Mouse (Mus musculus) megakaryocyte, adult 5-6 weeks (primary cell): ENCODE measurements around the gene Mrpl2. TPM values are rescaled to one million over a fixed set of nuclear protein-coding genes. Genes with fewer than 3 reads are reported as not detected.

Experiments used
- ATAC-seq: 2 replicates; pipeline ENCODE4 v1.8.0; 2016; ENCODE audit warnings: mild to moderate bottlenecking, inconsistent platforms; ENCODE audit not compliant: poor library complexity, severe bottlenecking
- total RNA-seq, 2 experiments: library from RNA; stranded (forward) in 1 of 2; stranded (reverse) in 1 of 2; fragments of 153-499, 151-499 nt in 1 of 2; fragments of 221-1000, 200-1000 nt in 1 of 2; gene quantifications; 2 replicates each; pipeline versions ENCODE4 v1.2.3 to v1.2.4; 2015 to 2017

Mrpl2 gene
- total RNA-seq, 2 experiments from 2014 or later: 46.2 to 53.9 TPM

GRCm38 (mm10) chr17:46699245-46699644 lies 53.2 kb downstream of the Mrpl2 start:
- no peak for ATAC-seq

Other genes starting within 250 kb of the Mrpl2 start
- not detected in 2 replicates for gene Crip3, start 217.3 kb upstream of the Mrpl2 start, total RNA-seq (2015)
- not detected in 2 replicates for gene Crip3, start 217.3 kb upstream of the Mrpl2 start, total RNA-seq (2017)
- gene Slc22a7, start 207.8 kb upstream of the Mrpl2 start, total RNA-seq (2015): not detected in 2 replicates
- gene Slc22a7, start 207.8 kb upstream of the Mrpl2 start, total RNA-seq (2017): not detected in 2 replicates
- gene Ttbk1, start 158.6 kb upstream of the Mrpl2 start, total RNA-seq (2015): not detected in 2 replicates
- gene Ttbk1, start 158.6 kb upstream of the Mrpl2 start, total RNA-seq (2017): 0.04 TPM in 1 of 2 replicates, not detected in the other
- 10.1 and 10.4 TPM in 2 replicates for gene Dnph1, start 149.5 kb upstream of the Mrpl2 start, total RNA-seq (2015)
- 4.3 and 5.9 TPM in 2 replicates for gene Dnph1, start 149.5 kb upstream of the Mrpl2 start, total RNA-seq (2017)
- gene Cul9, start 99.8 kb upstream of the Mrpl2 start, total RNA-seq (2015): 2.7 and 4.3 TPM in 2 replicates
- 1.7 and 4.4 TPM in 2 replicates for gene Cul9, start 99.8 kb upstream of the Mrpl2 start, total RNA-seq (2017)
- gene Srf, start 90.1 kb upstream of the Mrpl2 start, total RNA-seq (2015): 28.5 and 34.0 TPM in 2 replicates
- 23.7 and 36.3 TPM in 2 replicates for gene Srf, start 90.1 kb upstream of the Mrpl2 start, total RNA-seq (2017)
- not detected in 2 replicates for gene Ptk7, start 16.7 kb upstream of the Mrpl2 start, total RNA-seq (2015)
- 0.07 and 0.16 TPM in 2 replicates for gene Ptk7, start 16.7 kb upstream of the Mrpl2 start, total RNA-seq (2017)
- gene Klc4, start 207 bp upstream of the Mrpl2 start, total RNA-seq (2015): 3.5 and 4.9 TPM in 2 replicates
- gene Klc4, start 207 bp upstream of the Mrpl2 start, total RNA-seq (2017): 13.1 and 15.0 TPM in 2 replicates
- gene Cul7, start 4.1 kb downstream of the Mrpl2 start, total RNA-seq (2015): 1.7 and 1.9 TPM in 2 replicates
- 1.9 and 2.4 TPM in 2 replicates for gene Cul7, start 4.1 kb downstream of the Mrpl2 start, total RNA-seq (2017)
- 9.6 and 10.6 TPM in 2 replicates for gene Rrp36, start 28.1 kb downstream of the Mrpl2 start, total RNA-seq (2015)
- gene Rrp36, start 28.1 kb downstream of the Mrpl2 start, total RNA-seq (2017): 62.2 and 75.0 TPM in 2 replicates
- gene Mea1, start 32.6 kb downstream of the Mrpl2 start, total RNA-seq (2015): 43.5 and 57.6 TPM in 2 replicates
- gene Mea1, start 32.6 kb downstream of the Mrpl2 start, total RNA-seq (2017): 68.3 and 81.4 TPM in 2 replicates
- 27.0 and 32.0 TPM in 2 replicates for gene Klhdc3, start 34.7 kb downstream of the Mrpl2 start, total RNA-seq (2015)
- gene Klhdc3, start 34.7 kb downstream of the Mrpl2 start, total RNA-seq (2017): 14.7 and 16.6 TPM in 2 replicates
- 22.8 and 24.4 TPM in 2 replicates for gene Ppp2r5d, start 58.9 kb downstream of the Mrpl2 start, total RNA-seq (2015)
- gene Ppp2r5d, start 58.9 kb downstream of the Mrpl2 start, total RNA-seq (2017): 48.9 and 49.7 TPM in 2 replicates
- 7.6 and 8.1 TPM in 2 replicates for gene Pex6, start 65.2 kb downstream of the Mrpl2 start, total RNA-seq (2015)
- 8.1 and 9.7 TPM in 2 replicates for gene Pex6, start 65.2 kb downstream of the Mrpl2 start, total RNA-seq (2017)
- gene Gnmt, start 82.9 kb downstream of the Mrpl2 start, total RNA-seq (2015): 0.80 and 1.9 TPM in 2 replicates
- gene Gnmt, start 82.9 kb downstream of the Mrpl2 start, total RNA-seq (2017): 0.89 and 1.1 TPM in 2 replicates
- gene Cnpy3, start 106.0 kb downstream of the Mrpl2 start, total RNA-seq (2015): 35.6 and 39.6 TPM in 2 replicates
- gene Cnpy3, start 106.0 kb downstream of the Mrpl2 start, total RNA-seq (2017): 109 and 112 TPM in 2 replicates
- gene Ptcra, start 117.5 kb downstream of the Mrpl2 start, total RNA-seq (2015): not detected in 2 replicates
- not detected in 2 replicates for gene Ptcra, start 117.5 kb downstream of the Mrpl2 start, total RNA-seq (2017)
- 8.1 and 8.8 TPM in 2 replicates for gene 2310039H08Rik, start 126.4 kb downstream of the Mrpl2 start, total RNA-seq (2015)
- gene 2310039H08Rik, start 126.4 kb downstream of the Mrpl2 start, total RNA-seq (2017): 5.5 and 10.7 TPM in 2 replicates
- gene Rpl7l1, start 136.4 kb downstream of the Mrpl2 start, total RNA-seq (2015): 57.4 and 63.0 TPM in 2 replicates
- gene Rpl7l1, start 136.4 kb downstream of the Mrpl2 start, total RNA-seq (2017): 78.5 and 81.4 TPM in 2 replicates
- 25.2 and 32.4 TPM in 2 replicates for gene Bicral, start 212.3 kb downstream of the Mrpl2 start, total RNA-seq (2015)
- gene Bicral, start 212.3 kb downstream of the Mrpl2 start, total RNA-seq (2017): 20.3 and 21.1 TPM in 2 replicates
- 8.6 and 13.5 TPM in 2 replicates for gene Tbcc, start 244.5 kb downstream of the Mrpl2 start, total RNA-seq (2015)
- gene Tbcc, start 244.5 kb downstream of the Mrpl2 start, total RNA-seq (2017): 10.8 and 13.3 TPM in 2 replicates